Mouse (Mus musculus): ENCODE data around the gene Nol4l.
"Not testable (repeated sequence)": the region's sequence is repeated elsewhere in the genome, so short reads cannot be mapped to it uniquely, and the experiment has no call there.

The Nol4l gene

GRCm38 (mm10) chr2:153512416-153513323 is 17.1 kb downstream of the Nol4l start:
- no peak for DNase-seq (ENCODE audit: low spot score in 2 of 2)

GRCm38 (mm10) chr2:153511562-153511961 is 18.2 kb downstream of the Nol4l start:
- no peak for DNase-seq (ENCODE audit: low spot score in 2 of 2)

- no peak for DNase-seq (ENCODE audit: low spot score in 2 of 2)
These were observed 19.6 kb downstream of the Nol4l start for GRCm38 (mm10) chr2:153510136-153510535.

GRCm38 (mm10) chr2:153509211-153510029 is 20.4 kb downstream of the Nol4l start:
- DNase-seq (ENCODE audit: low spot score in 2 of 2) = no peak

GRCm38 (mm10) chr2:153508405-153508804 is 21.4 kb downstream of the Nol4l start:
- no peak for DNase-seq (ENCODE audit: low spot score in 2 of 2)

- DNase-seq (ENCODE audit: low spot score in 2 of 2) = no peak
These were observed 21.8 kb downstream of the Nol4l start for GRCm38 (mm10) chr2:153507969-153508368.

GRCm38 (mm10) chr2:153506385-153506784 is 23.4 kb downstream of the Nol4l start:
- no peak for DNase-seq (ENCODE audit: low spot score in 2 of 2)

- DNase-seq (ENCODE audit: low spot score in 2 of 2) = no peak
These were observed 30.6 kb downstream of the Nol4l start for GRCm38 (mm10) chr2:153499154-153499553.

GRCm38 (mm10) chr2:153496898-153497297 is 32.9 kb downstream of the Nol4l start:
- no peak for DNase-seq (ENCODE audit: low spot score in 2 of 2)

- no peak for DNase-seq (ENCODE audit: low spot score in 2 of 2)
These were observed 33.5 kb downstream of the Nol4l start for GRCm38 (mm10) chr2:153496301-153496700.

GRCm38 (mm10) chr2:153495818-153496217 is 34.0 kb downstream of the Nol4l start:
- no peak for DNase-seq (ENCODE audit: low spot score in 2 of 2)

- not testable (repeated sequence) for DNase-seq (ENCODE audit: low spot score in 2 of 2)
These were observed 34.4 kb downstream of the Nol4l start for GRCm38 (mm10) chr2:153495391-153495790.

- no peak for DNase-seq (ENCODE audit: low spot score in 2 of 2)
These were observed 35.4 kb downstream of the Nol4l start for GRCm38 (mm10) chr2:153494293-153494811.

GRCm38 (mm10) chr2:153493781-153494292 is 35.9 kb downstream of the Nol4l start:
- DNase-seq (ENCODE audit: low spot score in 2 of 2) = no peak

- DNase-seq (ENCODE audit: low spot score in 2 of 2) = no peak
These were observed 36.4 kb downstream of the Nol4l start for GRCm38 (mm10) chr2:153493393-153493731.

GRCm38 (mm10) chr2:153492573-153493392 is 37.0 kb downstream of the Nol4l start, which contains the start of gene 4930404H24Rik:
TSS of gene 4930404H24Rik (plus strand) at chr2:153492790.
- no peak for DNase-seq (ENCODE audit: low spot score in 2 of 2)

- DNase-seq (ENCODE audit: low spot score in 2 of 2) = no peak
These were observed 37.6 kb downstream of the Nol4l start for GRCm38 (mm10) chr2:153492179-153492517.

GRCm38 (mm10) chr2:153491512-153492178 is 38.1 kb downstream of the Nol4l start:
- DNase-seq (ENCODE audit: low spot score in 2 of 2) = no peak

GRCm38 (mm10) chr2:153490940-153491339 is 38.8 kb downstream of the Nol4l start:
- no peak for DNase-seq (ENCODE audit: low spot score in 2 of 2)

GRCm38 (mm10) chr2:153490116-153490515 is 39.7 kb downstream of the Nol4l start:
- no peak for DNase-seq (ENCODE audit: low spot score in 2 of 2)

GRCm38 (mm10) chr2:153484071-153484470 is 45.7 kb downstream of the Nol4l start:
- DNase-seq (ENCODE audit: low spot score in 2 of 2) = no peak
